Mouse (Mus musculus): Measurements from ENCODE around the gene Hacd1.

- TF ChIP-seq CTCF (IDR thresholded peaks at IDR 0.05; ENCODE audit: low read depth): no peak
- TF ChIP-seq EP300 (IDR thresholded peaks at IDR 0.05; ENCODE audit: low read depth): no peak
These were observed 1.8 kb downstream of the Hacd1 start for GRCm38 (mm10) chr2:14054163-14054562.

Data from liver, postnatal 0 days (tissue).